Mouse (Mus musculus) embryonic facial prominence, embryonic 11.5 days (tissue): ENCODE results near the gene Cuedc1. TPM values are rescaled to one million over a fixed set of nuclear protein-coding genes. Genes with fewer than 3 reads are reported as not detected.
A peak's percentile ranks its signal among the peaks of the same experiment; 100 is the strongest.

ENCODE experiments used
- ATAC-seq: fragments of 200-750 bp; cut with Nextera tagmentation; replicated peaks from 2 replicates; pipeline ENCODE4 v1.8.0; 2017; ENCODE audit warnings: low read depth; ENCODE audit not compliant: insufficient number of reproducible peaks, low FRiP score, low TSS enrichment
- DNase-seq: peaks from one replicate; pipeline ENCODE4 v3.0.0-alpha.2; 2015; ENCODE audit warnings: low spot score
- H3K27ac ChIP-seq: fragments of 300-500 bp; sonication (generic); replicated peaks from 2 replicates; pipeline ENCODE4 v1.5.1; 2014; ENCODE audit warnings: mild to moderate bottlenecking, low read depth, low read length, control low read depth
- H3K27me3 ChIP-seq: fragments of 300-500 bp; sonication (generic); 2 replicates; pipeline ENCODE4 v1.6.1; 2014; ENCODE audit warnings: mild to moderate bottlenecking, low read length, moderate library complexity, mixed read lengths; ENCODE audit not compliant: control insufficient read depth, insufficient read depth
- H3K36me3 ChIP-seq: fragments of 300-500 bp; sonication (generic); replicated peaks from 2 replicates; pipeline ENCODE4 v1.6.1; 2014; ENCODE audit warnings: low read depth, mild to moderate bottlenecking, low read length, moderate library complexity, mixed read lengths; ENCODE audit not compliant: control insufficient read depth, insufficient read depth
- H3K4me1 ChIP-seq: fragments of 300-500 bp; sonication (generic); 2 replicates; pipeline ENCODE4 v1.6.1; 2014; ENCODE audit warnings: low read length, mixed read lengths; ENCODE audit not compliant: control insufficient read depth, insufficient read depth
- H3K4me2 ChIP-seq: fragments of 300-500 bp; sonication (generic); 2 replicates; pipeline ENCODE4 v1.6.1; 2014; ENCODE audit warnings: low read depth, mild to moderate bottlenecking, control low read depth, low read length, moderate library complexity
- H3K4me3 ChIP-seq: fragments of 300-500 bp; sonication (generic); 2 replicates; pipeline ENCODE4 v1.5.1; 2014; ENCODE audit warnings: low read depth, low read length, control low read depth
- H3K9ac ChIP-seq: fragments of 300-500 bp; sonication (generic); replicated peaks from 2 replicates; pipeline ENCODE4 v1.6.1; 2014; ENCODE audit warnings: mild to moderate bottlenecking, control low read depth, low read length
- H3K9me3 ChIP-seq: fragments of 300-500 bp; sonication (generic); replicated peaks from 2 replicates; pipeline ENCODE4 v1.6.1; 2016; ENCODE audit warnings: mild to moderate bottlenecking, low read length, inconsistent platforms, mixed read lengths; ENCODE audit not compliant: control insufficient read depth
- WGBS: fragments of 180-500 bp; shearing (Covaris S2); extraction: QIAGEN DNeasy Blood & Tissue Kit; methylation state at CpG from one replicate; pipeline ENCODE4 v1.1.7; 2014; 5-methylcytosine and 5-hydroxymethylcytosine counted together
- polyA plus RNA-seq: library from polyadenylated mRNA; unstranded; fragments of >200 nt; fragmentation: Nextera tagmentation; extraction: Ambion mirVana; gene quantifications from 2 replicates; pipeline ENCODE4 v1.2.1, GENCODE M21; 2014

Gene Cuedc1
- polyA plus RNA-seq, 1 experiment from 2014 or later, result 11.2 TPM

- Histone ChIP-seq H3K9ac (no peak overlapping the region), H3K36me3 (no peaks in the 10 kb centered on the region), H3K4me1 (no peaks in the 10 kb centered on the region; the same call in 1 of the 2 replicates), H3K27me3 (no peaks in the 10 kb centered on the region), H3K9me3 (no peaks in the 10 kb centered on the region), H3K27ac (peak overlapping the region; percentile 69; the same call in 1 of the 2 replicates), H3K4me3 (no peak overlapping the region), H3K4me2 (no peak overlapping the region)
- peak; percentile 3 for DNase-seq
- WGBS, result 71% methylated on average over 10 of the region's 10 CpGs
- 0 out of 2 replicates have a peak, but pooled peaks have one; percentile 12 for ATAC-seq
Measured at GRCm38 (mm10) chr11:88240275-88240674, 142.4 kb downstream of the Cuedc1 start.

GRCm38 (mm10) chr11:88240736-88241353 lies 143.0 kb downstream of the Cuedc1 start:
- H3K4me3 ChIP-seq, result no peak overlapping the region

GRCm38 (mm10) chr11:88241468-88242301 lies 143.8 kb downstream of the Cuedc1 start:
- no peaks in the 10 kb centered on the region; the same call in 1 of the 2 replicates for H3K4me1 ChIP-seq
- WGBS, result 34% methylated on average over 12 of the region's 12 CpGs
- no peak overlapping the region for H3K4me3 ChIP-seq
- H3K27ac ChIP-seq, result peak overlapping the region; percentile 10
- ATAC-seq (no peak; the same call in 1 of the 2 replicates), DNase-seq (peak; percentile 27)
- no peaks in the 10 kb centered on the region for H3K36me3 ChIP-seq
- H3K27me3 ChIP-seq, result no peaks in the 10 kb centered on the region
- H3K9ac ChIP-seq, result no peak overlapping the region
- no peaks in the 10 kb centered on the region for H3K9me3 ChIP-seq
- no peak overlapping the region for H3K4me2 ChIP-seq

More at GRCm38 (mm10) chr11:88240736-88241353, 143.0 kb downstream of the Cuedc1 start:
- H3K4me2 ChIP-seq, result 0 out of 2 replicates have a peak overlapping the region, but pooled peaks have one; percentile 13
- H3K27ac ChIP-seq, result peak overlapping the region; percentile 69
- peak; percentile 58 for ATAC-seq
- no peak overlapping the region for H3K9ac ChIP-seq
- H3K27me3 ChIP-seq, result no peaks in the 10 kb centered on the region
- WGBS, result 3% methylated on average over 10 of the region's 10 CpGs
- H3K9me3 ChIP-seq, result no peaks in the 10 kb centered on the region
- no peaks in the 10 kb centered on the region for H3K36me3 ChIP-seq
- no peaks in the 10 kb centered on the region; the same call in 1 of the 2 replicates for H3K4me1 ChIP-seq
- peak; percentile 88 for DNase-seq

Other genes starting within 250 kb of the Cuedc1 start
- 11.0 and 12.4 TPM in 2 replicates for gene Mks1, start 244.8 kb upstream of the Cuedc1 start, polyA plus RNA-seq
- gene Epx, start 222.5 kb upstream of the Cuedc1 start, polyA plus RNA-seq, result 0.17 TPM in 1 of 2 replicates, not detected in the other
- gene Olfr462, start 205.8 kb upstream of the Cuedc1 start, polyA plus RNA-seq, result not detected in 2 replicates
- gene Olfr463, start 200.7 kb upstream of the Cuedc1 start, polyA plus RNA-seq, result not detected in 2 replicates
- gene Olfr464, start 177.1 kb upstream of the Cuedc1 start, polyA plus RNA-seq, result not detected in 2 replicates
- 16.0 and 17.3 TPM in 2 replicates for gene Dynll2, start 110.5 kb upstream of the Cuedc1 start, polyA plus RNA-seq
- 525 and 569 TPM in 2 replicates for gene Srsf1, start 50.7 kb upstream of the Cuedc1 start, polyA plus RNA-seq
- 63.1 and 69.3 TPM in 2 replicates for gene Vezf1, start 29.8 kb upstream of the Cuedc1 start, polyA plus RNA-seq
- gene Mrps23, start 106.3 kb downstream of the Cuedc1 start, polyA plus RNA-seq, result 70.6 and 83.8 TPM in 2 replicates
- 1.7 and 2.6 TPM in 2 replicates for gene Ccdc182, start 196.0 kb downstream of the Cuedc1 start, polyA plus RNA-seq